Mouse (Mus musculus) gastrocnemius, adult 2 months (tissue): ENCODE results near the gene Tnnt1. TPM values are rescaled to one million over a fixed set of nuclear protein-coding genes. Genes with fewer than 3 reads are reported as not detected.

Experiments used
- DNase-seq: peaks from one replicate; pipeline ENCODE4 v3.0.0; 2022
- H3K27ac ChIP-seq: fragments of 200-600 bp; 2 replicates; pipeline ENCODE4 v1.8.1; 2022; ENCODE audit warnings: mild to moderate bottlenecking
- H3K4me3 ChIP-seq: fragments of 200-600 bp; 2 replicates; pipeline ENCODE4 v1.8.1; 2022; ENCODE audit warnings: mild to moderate bottlenecking, moderate library complexity
- CTCF ChIP-seq: fragments of 200-600 bp; IDR thresholded peaks from 2 replicates; pipeline ENCODE4 v1.8.1; 2022; ENCODE audit warnings: antibody characterized with exemption, mild to moderate bottlenecking, moderate library complexity
- intact Hi-C: fragments of 180-260 bp; cut with DNase I; formaldehyde crosslinking; loops from one replicate; pipeline ENCODE4 v1.15.1; 2025
- long read RNA-seq, 2 experiments: library from polyadenylated mRNA; stranded (forward); transcript quantifications; one replicate each; pipeline ENCODE4 v2.0.0; 2021
- total RNA-seq, 2 experiments: library from RNA; stranded (reverse); gene quantifications; 2 replicates each; pipeline ENCODE4 v1.2.3; 2021

The Tnnt1 gene
- total RNA-seq: 1,000 to 10,000 TPM in 1 of 2 experiments, 100 to 1,000 TPM in 1; 398 to 1,232 TPM
- long read RNA-seq, experiment 1, partial matches to known transcripts: 2,461 of 2,599 reads
- long read RNA-seq, experiment 1, other reads (novel, unspliced or antisense): 138 of 2,599 reads
- long read RNA-seq, experiment 2, partial matches to known transcripts: 2,225 of 2,418 reads
- long read RNA-seq, experiment 2, other reads (novel, unspliced or antisense): 193 of 2,418 reads

- TF ChIP-seq CTCF: no peak
- Histone ChIP-seq H3K27ac (peak within 1 kb of the TSS; percentile 24; the same call in 1 of the 2 replicates), H3K4me3 (no peak within 1 kb of the TSS; the same call in 1 of the 2 replicates)
- no peak for DNase-seq
- intact Hi-C loops: no loop called here
Measured at GRCm38 (mm10) chr7:4516332-4517050, at the start of gene Tnnt1. TSS of gene Tnnt1 (minus strand) at chr7:4516382.

DNA sequence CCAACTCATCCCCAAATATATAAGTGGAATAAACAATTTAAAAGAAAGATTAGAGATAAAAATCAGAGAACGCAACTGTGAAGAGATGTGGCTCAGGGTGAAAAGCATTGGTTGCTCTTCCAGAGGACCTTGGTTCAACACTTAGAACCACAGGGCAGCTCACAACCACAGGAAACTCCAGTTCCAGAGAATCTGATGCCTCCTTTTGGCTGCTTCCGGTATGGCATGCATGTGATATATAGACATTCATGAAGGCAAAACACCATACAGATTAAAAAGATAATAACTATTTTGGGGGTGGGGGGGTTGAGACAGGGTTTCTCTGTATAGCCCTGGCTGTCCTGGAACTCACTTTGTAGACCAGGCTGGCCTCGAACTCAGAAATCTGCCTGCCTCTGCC, 46.5 kb upstream of the Tnnt1 start:
- Histone ChIP-seq H3K4me3 (no peak overlapping the region), H3K27ac (no peak overlapping the region)
- DNase-seq: no peak
- TF ChIP-seq CTCF: no peak
- intact Hi-C loops: no loop called here

DNA sequence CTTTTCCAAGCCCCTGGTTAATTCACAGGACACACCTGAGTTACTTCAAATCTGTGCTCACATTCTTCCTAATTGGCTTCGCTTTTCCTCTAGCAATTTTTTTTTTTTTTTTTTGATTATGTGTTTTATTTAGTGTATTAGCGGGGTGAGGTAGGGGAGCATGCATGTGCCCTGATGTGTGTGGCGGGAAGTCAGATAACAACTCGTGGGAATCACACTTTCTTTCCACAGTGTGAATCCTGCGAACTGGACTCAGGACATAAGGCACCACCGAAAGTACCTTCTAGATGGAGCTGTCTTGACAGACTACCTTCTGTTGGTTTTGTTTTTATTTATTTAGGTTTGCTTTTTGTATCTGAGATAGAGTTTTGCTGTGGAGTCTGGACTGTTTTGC, 41.0 kb upstream of the Tnnt1 start:
- intact Hi-C loops: loop anchor here (2.0 to 5.0 kb wide), 3 partner anchors 250 to 505 kb away; partner anchors contain the start of gene U2af2
- Histone ChIP-seq H3K4me3 (no peak overlapping the region), H3K27ac (no peak overlapping the region)
- DNase-seq: no peak
- no peak for TF ChIP-seq CTCF

DNA sequence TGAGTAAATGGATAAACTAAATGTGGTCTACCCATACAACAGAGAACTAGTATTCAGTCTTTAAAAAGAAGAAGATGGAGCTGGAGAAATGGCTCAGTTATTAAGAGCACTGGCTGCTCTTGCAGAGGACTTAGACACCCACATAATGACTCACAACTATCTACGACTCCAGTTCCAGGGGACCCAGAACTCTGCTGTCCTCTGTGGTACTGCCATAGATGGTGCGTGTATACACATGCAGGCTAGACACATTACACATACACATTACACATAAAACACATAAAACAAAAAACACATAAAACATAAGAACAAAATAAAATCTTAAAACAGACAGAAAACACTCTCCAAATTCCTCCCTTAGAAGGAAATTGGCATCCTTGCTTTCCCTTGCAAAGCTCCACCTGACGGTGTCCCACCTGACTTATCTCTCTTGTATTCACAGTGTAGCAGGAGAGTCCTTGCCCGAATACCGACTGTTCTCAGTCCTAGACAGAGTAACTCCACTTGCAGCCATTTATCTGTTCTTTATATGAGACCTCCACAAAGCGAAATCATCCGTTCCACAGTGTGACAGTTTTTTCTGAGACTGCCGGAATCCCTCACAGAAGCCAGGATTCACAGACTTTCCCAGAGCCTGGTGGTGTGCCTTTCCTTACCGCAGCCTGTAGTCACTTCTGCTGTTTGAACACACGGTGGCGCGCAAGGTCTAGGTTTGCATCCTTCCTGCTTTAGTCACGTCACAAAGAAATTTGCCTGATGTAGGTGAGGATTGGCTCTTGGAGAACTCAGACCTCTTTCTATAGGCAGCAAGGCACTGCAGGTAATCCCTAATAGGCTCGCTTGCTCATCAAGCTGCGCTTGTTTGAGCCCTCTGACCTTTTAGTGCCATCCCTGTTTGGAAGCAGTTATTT, 40.3 kb upstream of the Tnnt1 start:
- Histone ChIP-seq H3K27ac (no peak overlapping the region), H3K4me3 (no peak overlapping the region)
- intact Hi-C loops: loop anchor here (2.0 to 5.0 kb wide), 3 partner anchors 250 to 506 kb away; partner anchors contain the start of gene U2af2
- peak; percentile 72 for DNase-seq
- TF ChIP-seq CTCF: peak; percentile 91

DNA sequence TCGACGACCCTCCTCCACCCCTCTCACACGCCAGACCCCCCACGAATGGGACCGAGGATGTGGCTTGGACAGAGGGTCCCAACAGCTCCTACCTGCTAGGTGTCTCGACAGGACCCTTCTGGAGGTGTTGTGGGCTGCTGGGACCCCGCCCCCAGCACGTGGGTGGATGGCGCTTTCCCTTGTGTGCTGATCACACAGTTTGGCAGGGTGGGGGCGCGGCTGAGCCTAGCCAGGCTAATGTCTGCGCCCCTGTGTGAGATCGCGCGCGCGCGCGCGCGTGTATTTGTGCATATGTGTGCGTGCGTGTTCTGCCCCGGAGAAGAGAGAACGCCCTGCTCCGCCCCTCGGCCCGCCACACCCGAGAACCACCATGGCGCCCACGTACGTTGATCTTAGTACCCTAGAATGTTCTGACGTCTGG, 31.0 kb upstream of the Tnnt1 start, which contains the start of gene Syt5:
Syt5 (minus strand) TSS at position 321 of the 421 bp plus-strand sequence.
- intact Hi-C loops: no loop called here
- TF ChIP-seq CTCF: no peak
- Histone ChIP-seq H3K4me3 (peak within 1 kb of the TSS; percentile 38), H3K27ac (no peak within 1 kb of the TSS)
- no peak for DNase-seq

- Histone ChIP-seq H3K27ac (no peak overlapping the region), H3K4me3 (no peak overlapping the region)
- peak; percentile 48 for DNase-seq
- no peak for TF ChIP-seq CTCF
- intact Hi-C loops: no loop called here
Measured at GRCm38 (mm10) chr7:4546591-4547131, 30.5 kb upstream of the Tnnt1 start.

- H3K4me3 ChIP-seq: no peak overlapping the region
- no peak for TF ChIP-seq CTCF
- no peak overlapping the region for H3K27ac ChIP-seq
- no peak for DNase-seq
- intact Hi-C loops: no loop called here
Measured at GRCm38 (mm10) chr7:4546050-4546449, 29.9 kb upstream of the Tnnt1 start.

- no peak for TF ChIP-seq CTCF
- intact Hi-C loops: no loop called here
- H3K27ac ChIP-seq: no peak overlapping the region
- 0 out of 2 replicates have a peak overlapping the region, but pooled peaks have one; percentile 17 for H3K4me3 ChIP-seq
- no peak for DNase-seq
Measured at GRCm38 (mm10) chr7:4542013-4542412, 25.8 kb upstream of the Tnnt1 start.

- Histone ChIP-seq H3K27ac (no peak overlapping the region), H3K4me3 (no peak overlapping the region)
- DNase-seq: no peak
- intact Hi-C loops: no loop called here
- TF ChIP-seq CTCF: no peak
Measured at GRCm38 (mm10) chr7:4541344-4541743, 25.2 kb upstream of the Tnnt1 start.

GRCm38 (mm10) chr7:4539019-4539418, 22.8 kb upstream of the Tnnt1 start:
- TF ChIP-seq CTCF: no peak
- H3K27ac ChIP-seq: no peak overlapping the region
- no peak overlapping the region for H3K4me3 ChIP-seq
- intact Hi-C loops: no loop called here
- DNase-seq: no peak

- no peak overlapping the region for H3K4me3 ChIP-seq
- TF ChIP-seq CTCF: no peak
- intact Hi-C loops: no loop called here
- no peak overlapping the region for H3K27ac ChIP-seq
- no peak for DNase-seq
Measured at GRCm38 (mm10) chr7:4537181-4537580, 21.0 kb upstream of the Tnnt1 start.

DNA sequence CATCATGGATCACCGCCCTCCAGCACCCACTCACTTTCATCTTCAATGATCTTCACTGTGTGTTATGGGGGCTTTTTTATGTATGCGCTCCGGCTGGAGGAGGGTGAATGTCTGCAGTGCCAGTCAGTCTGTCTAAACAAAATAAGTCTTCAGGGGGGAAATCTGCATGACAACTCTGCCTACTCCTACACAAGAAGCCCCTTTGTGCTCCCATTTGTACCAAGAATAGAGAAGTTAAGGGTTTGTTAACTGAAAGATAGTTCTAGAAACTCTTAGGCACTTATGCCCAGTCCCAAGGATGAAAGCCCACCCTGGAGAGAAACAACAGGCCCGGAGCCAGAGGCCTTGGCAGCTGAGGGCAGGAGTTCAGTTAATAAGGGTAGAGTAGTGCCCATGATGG, 20.2 kb upstream of the Tnnt1 start:
- H3K4me3 ChIP-seq: no peak overlapping the region
- TF ChIP-seq CTCF: no peak
- H3K27ac ChIP-seq: no peak overlapping the region
- DNase-seq: no peak
- intact Hi-C loops: no loop called here
